Mouse (Mus musculus) WW6 (cell line): Measurements from ENCODE around the gene Krt15.

Experiments used
- DNase-seq: peaks from one replicate; pipeline ENCODE4 v3.0.0-alpha.2; 2013; ENCODE audit warnings: low read depth, low spot score

The Krt15 gene

GRCm38 (mm10) chr11:100135731-100136130 lies at the start of gene Krt15:
Krt15 (minus strand) TSS chr11:100135928.
- DNase-seq = no peak

- DNase-seq = no peak
Observed at GRCm38 (mm10) chr11:100181725-100182124, 46.0 kb upstream of the Krt15 start.

GRCm38 (mm10) chr11:100179260-100179659 lies 43.5 kb upstream of the Krt15 start:
- no peak for DNase-seq

- DNase-seq = no peak
Observed at GRCm38 (mm10) chr11:100178307-100178706, 42.6 kb upstream of the Krt15 start.

- no peak for DNase-seq
Observed at GRCm38 (mm10) chr11:100176791-100177190, 41.1 kb upstream of the Krt15 start.

GRCm38 (mm10) chr11:100168765-100169762 lies 33.3 kb upstream of the Krt15 start:
- peak; percentile 59 for DNase-seq

GRCm38 (mm10) chr11:100168071-100168470 lies 32.3 kb upstream of the Krt15 start:
- DNase-seq = no peak

GRCm38 (mm10) chr11:100164392-100164791 lies 28.7 kb upstream of the Krt15 start:
- DNase-seq = no peak

GRCm38 (mm10) chr11:100157908-100158477 lies 22.3 kb upstream of the Krt15 start:
- DNase-seq = no peak

- DNase-seq = no peak
Observed at GRCm38 (mm10) chr11:100157331-100157730, 21.6 kb upstream of the Krt15 start.

GRCm38 (mm10) chr11:100155497-100156255 lies 19.9 kb upstream of the Krt15 start:
- DNase-seq = no peak

GRCm38 (mm10) chr11:100148615-100149330 lies 13.0 kb upstream of the Krt15 start, which contains the start of gene Krt19:
Krt19 (minus strand) TSS chr11:100148665.
- no peak for DNase-seq

GRCm38 (mm10) chr11:100147566-100148353 lies 12.0 kb upstream of the Krt15 start:
- DNase-seq = no peak

- no peak for DNase-seq
Observed at GRCm38 (mm10) chr11:100145858-100146560, 10.3 kb upstream of the Krt15 start.

- DNase-seq = peak; percentile 34
Observed at GRCm38 (mm10) chr11:100145104-100145503, 9.4 kb upstream of the Krt15 start.

GRCm38 (mm10) chr11:100140966-100141365 lies 5.2 kb upstream of the Krt15 start:
- DNase-seq = no peak

- DNase-seq = no peak
Observed at GRCm38 (mm10) chr11:100139391-100139790, 3.7 kb upstream of the Krt15 start.

- DNase-seq = no peak
Observed at GRCm38 (mm10) chr11:100138809-100139208, 3.1 kb upstream of the Krt15 start.

- no peak for DNase-seq
Observed at GRCm38 (mm10) chr11:100137693-100138092, 2.0 kb upstream of the Krt15 start.

- DNase-seq = no peak
Observed at GRCm38 (mm10) chr11:100136559-100136958, 831 bp upstream of the Krt15 start.
